Mouse (Mus musculus): Measurements from ENCODE around the gene Trpd52l3. TPM values are rescaled to one million over a fixed set of nuclear protein-coding genes. Genes with fewer than 3 reads are reported as not detected.
A peak's percentile ranks its signal among the peaks of the same experiment; 100 is the strongest.

Trpd52l3 gene
- total RNA-seq, 1 experiment = 0.13 TPM

GRCm38 (mm10) chr19:30030636-30031467 lies 27.3 kb downstream of the Trpd52l3 start:
- DNase-seq (ENCODE audit: low read depth, low spot score) = no peak
- in situ Hi-C loops (cut with MboI; ENCODE audit: low sequenced_read_pairs in 2 of 2, unreplicated experiment in 2 of 2) = no loop called here
- Histone ChIP-seq H3K27ac (ENCODE audit: insufficient read depth, low read depth, low read length, poor library complexity, severe bottlenecking) (no peak overlapping the region), H3K9ac (ENCODE audit: insufficient read depth, low read depth, low read length, poor library complexity, severe bottlenecking) (peak overlapping the region; percentile 92), H3K4me3 (ENCODE audit: insufficient read depth in 1 of 2, low read depth in 1 of 2, low read length in 2 of 2, poor library complexity in 1 of 2, severe bottlenecking in 1 of 2) (peak overlapping the region; percentile 91 to 94), H3K9me3 (ENCODE audit: control insufficient read depth, insufficient read depth, low read depth, low read length) (no peaks in the 10 kb centered on the region), H3K4me1 (ENCODE audit: control insufficient read depth in 2 of 2, insufficient read depth in 2 of 2, low read length in 2 of 2, poor library complexity in 1 of 2) (0 out of 4 replicates have a peak, but pooled peaks cover 2% of the 10 kb centered on the region in 2 experiments), H3K36me3 (ENCODE audit: control insufficient read depth, insufficient read depth, low read length, poor library complexity, severe bottlenecking) (no peaks in the 10 kb centered on the region)
- no peak for TF ChIP-seq ZNF384 (IDR thresholded peaks at IDR 0.05; ENCODE audit: low read depth, low read length)
- TF ChIP-seq MAFK (IDR thresholded peaks at IDR 0.05; ENCODE audit: insufficient read depth, low read depth, low read length) = no peak
- TF ChIP-seq CHD2 (IDR thresholded peaks at IDR 0.05; ENCODE audit: low read depth, low read length) = no peak
- TF ChIP-seq HCFC1 (IDR thresholded peaks at IDR 0.05; ENCODE audit: borderline replicate concordance, insufficient read depth, low read length) = no peak
- no peak for TF ChIP-seq ZC3H11A (IDR thresholded peaks at IDR 0.05; ENCODE audit: borderline replicate concordance, low read depth, low read length)

- 0 out of 2 replicates have a peak, but pooled peaks have one; percentile 25 for TF ChIP-seq MAFK (IDR thresholded peaks at IDR 0.05; ENCODE audit: insufficient read depth, low read depth, low read length)
- TF ChIP-seq CHD2 (IDR thresholded peaks at IDR 0.05; ENCODE audit: low read depth, low read length) = no peak
- 0 out of 4 replicates have a peak, but pooled peaks cover 2% of the 10 kb centered on the region in 2 experiments for H3K4me1 ChIP-seq (ENCODE audit: control insufficient read depth in 2 of 2, insufficient read depth in 2 of 2, low read length in 2 of 2, poor library complexity in 1 of 2)
- peak overlapping the region; percentile 91 to 94 for H3K4me3 ChIP-seq (ENCODE audit: insufficient read depth in 1 of 2, low read depth in 1 of 2, low read length in 2 of 2, poor library complexity in 1 of 2, severe bottlenecking in 1 of 2)
- H3K36me3 ChIP-seq (ENCODE audit: control insufficient read depth, insufficient read depth, low read length, poor library complexity, severe bottlenecking) = no peaks in the 10 kb centered on the region
- no peaks in the 10 kb centered on the region for H3K9me3 ChIP-seq (ENCODE audit: control insufficient read depth, insufficient read depth, low read depth, low read length)
- in situ Hi-C loops (cut with MboI; ENCODE audit: low sequenced_read_pairs in 2 of 2, unreplicated experiment in 2 of 2) = no loop called here
- DNase-seq (ENCODE audit: low read depth, low spot score) = no peak
- peak overlapping the region; percentile 92 for H3K9ac ChIP-seq (ENCODE audit: insufficient read depth, low read depth, low read length, poor library complexity, severe bottlenecking)
- no peak overlapping the region for H3K27ac ChIP-seq (ENCODE audit: insufficient read depth, low read depth, low read length, poor library complexity, severe bottlenecking)
Measured at GRCm38 (mm10) chr19:30031468-30031931, 27.9 kb downstream of the Trpd52l3 start.

- H3K36me3 ChIP-seq (ENCODE audit: control insufficient read depth, insufficient read depth, low read length, poor library complexity, severe bottlenecking) = no peaks in the 10 kb centered on the region
- H3K27ac ChIP-seq (ENCODE audit: insufficient read depth, low read depth, low read length, poor library complexity, severe bottlenecking) = no peak overlapping the region
- peak overlapping the region in 1 of 2 experiments; percentile 94; a peak in 2 of 4 replicates for H3K4me3 ChIP-seq (ENCODE audit: insufficient read depth in 1 of 2, low read depth in 1 of 2, low read length in 2 of 2, poor library complexity in 1 of 2, severe bottlenecking in 1 of 2)
- no peak for TF ChIP-seq MAFK (IDR thresholded peaks at IDR 0.05; ENCODE audit: insufficient read depth, low read depth, low read length)
- no peak for TF ChIP-seq HCFC1 (IDR thresholded peaks at IDR 0.05; ENCODE audit: borderline replicate concordance, insufficient read depth, low read length)
- no peak for TF ChIP-seq ZC3H11A (IDR thresholded peaks at IDR 0.05; ENCODE audit: borderline replicate concordance, low read depth, low read length)
- TF ChIP-seq CHD2 (IDR thresholded peaks at IDR 0.05; ENCODE audit: low read depth, low read length) = no peak
- no peak for TF ChIP-seq ZNF384 (IDR thresholded peaks at IDR 0.05; ENCODE audit: low read depth, low read length)
- H3K9me3 ChIP-seq (ENCODE audit: control insufficient read depth, insufficient read depth, low read depth, low read length) = no peaks in the 10 kb centered on the region
- H3K4me1 ChIP-seq (ENCODE audit: control insufficient read depth in 2 of 2, insufficient read depth in 2 of 2, low read length in 2 of 2, poor library complexity in 1 of 2) = 0 out of 4 replicates have a peak, but pooled peaks cover 2% of the 10 kb centered on the region in 2 experiments
- DNase-seq (ENCODE audit: low read depth, low spot score) = no peak
- in situ Hi-C loops (cut with MboI; ENCODE audit: low sequenced_read_pairs in 2 of 2, unreplicated experiment in 2 of 2) = no loop called here
- no peak overlapping the region for H3K9ac ChIP-seq (ENCODE audit: insufficient read depth, low read depth, low read length, poor library complexity, severe bottlenecking)
Measured at GRCm38 (mm10) chr19:30032206-30032605, 28.6 kb downstream of the Trpd52l3 start.

GRCm38 (mm10) chr19:30035361-30035760 lies 31.8 kb downstream of the Trpd52l3 start:
- Histone ChIP-seq H3K9me3 (ENCODE audit: control insufficient read depth, insufficient read depth, low read depth, low read length) (no peaks in the 10 kb centered on the region), H3K9ac (ENCODE audit: insufficient read depth, low read depth, low read length, poor library complexity, severe bottlenecking) (no peak overlapping the region), H3K4me1 (ENCODE audit: control insufficient read depth in 2 of 2, insufficient read depth in 2 of 2, low read length in 2 of 2, poor library complexity in 1 of 2) (0 out of 4 replicates have a peak, but pooled peaks cover 2% of the 10 kb centered on the region in 2 experiments), H3K4me3 (ENCODE audit: insufficient read depth in 1 of 2, low read depth in 1 of 2, low read length in 2 of 2, poor library complexity in 1 of 2, severe bottlenecking in 1 of 2) (no peak overlapping the region), H3K27ac (ENCODE audit: insufficient read depth, low read depth, low read length, poor library complexity, severe bottlenecking) (no peak overlapping the region), H3K36me3 (ENCODE audit: control insufficient read depth, insufficient read depth, low read length, poor library complexity, severe bottlenecking) (no peaks in the 10 kb centered on the region)
- in situ Hi-C loops (cut with MboI; ENCODE audit: low sequenced_read_pairs in 2 of 2, unreplicated experiment in 2 of 2) = no loop called here
- no peak for DNase-seq (ENCODE audit: low read depth, low spot score)
- no peak for TF ChIP-seq ZC3H11A (IDR thresholded peaks at IDR 0.05; ENCODE audit: borderline replicate concordance, low read depth, low read length)
